Mouse (Mus musculus): ENCODE measurements around the gene Rars2. TPM values are rescaled to one million over a fixed set of nuclear protein-coding genes. Genes with fewer than 3 reads are reported as not detected.

Rars2 gene
- polyA plus RNA-seq, 1 experiment from 2014 or later, result 49.4 TPM

DNA sequence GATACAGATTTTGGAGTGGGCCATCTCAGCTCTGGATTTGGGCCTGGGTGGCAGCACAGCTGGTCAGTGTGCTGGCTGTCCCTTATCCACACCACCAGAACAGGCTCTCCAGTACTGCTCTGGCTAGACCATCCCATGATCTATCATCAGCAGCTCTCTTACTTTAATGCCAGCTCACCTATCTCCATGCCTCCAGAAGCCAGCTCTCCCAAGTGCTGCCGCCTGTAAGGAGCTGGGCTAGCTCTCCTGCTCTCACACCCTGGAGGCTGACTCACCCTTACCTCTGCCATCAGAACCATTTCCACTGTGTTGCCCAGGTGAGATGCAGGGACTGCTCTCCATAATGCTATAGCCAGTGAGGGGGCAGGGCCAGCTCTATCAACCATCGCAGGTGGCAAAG lies 46.8 kb downstream of the Rars2 start:
- no peaks in the 10 kb centered on the region for H3K4me1 ChIP-seq (ENCODE audit: control insufficient read depth, insufficient read depth, low read depth, low read length)
- peaks cover 31% of the 10 kb centered on the region for H3K36me3 ChIP-seq (ENCODE audit: control insufficient read depth, insufficient read depth, low read length)
- 94% methylated on average over 2 of the region's 2 CpGs for WGBS

GRCm38 (mm10) chr4:34661927-34662326 lies 47.2 kb downstream of the Rars2 start:
- Histone ChIP-seq H3K4me3 (ENCODE audit: low read length) (no peak overlapping the region), H3K4me2 (ENCODE audit: low read length) (no peak overlapping the region), H3K9ac (ENCODE audit: low read depth, low read length) (no peak overlapping the region), H3K36me3 (ENCODE audit: control insufficient read depth, insufficient read depth, low read length) (peaks cover 31% of the 10 kb centered on the region), H3K9me3 (ENCODE audit: control insufficient read depth, low read length) (no peaks in the 10 kb centered on the region), H3K4me1 (ENCODE audit: control insufficient read depth, insufficient read depth, low read depth, low read length) (no peaks in the 10 kb centered on the region), H3K27ac (ENCODE audit: low read depth, low read length) (no peak overlapping the region), H3K27me3 (replicated peaks; ENCODE audit: control insufficient read depth, insufficient read depth, low read length) (no peaks in the 10 kb centered on the region)
- 92% methylated on average over 6 of the region's 6 CpGs for WGBS
- no peak for ATAC-seq

More for the DNA sequence above, 46.8 kb downstream of the Rars2 start:
- Histone ChIP-seq H3K4me3 (ENCODE audit: low read length) (no peak overlapping the region), H3K27ac (ENCODE audit: low read depth, low read length) (no peak overlapping the region), H3K4me2 (ENCODE audit: low read length) (no peak overlapping the region), H3K9ac (ENCODE audit: low read depth, low read length) (no peak overlapping the region), H3K9me3 (ENCODE audit: control insufficient read depth, low read length) (no peaks in the 10 kb centered on the region), H3K27me3 (replicated peaks; ENCODE audit: control insufficient read depth, insufficient read depth, low read length) (no peaks in the 10 kb centered on the region)
- ATAC-seq, result no peak

DNA sequence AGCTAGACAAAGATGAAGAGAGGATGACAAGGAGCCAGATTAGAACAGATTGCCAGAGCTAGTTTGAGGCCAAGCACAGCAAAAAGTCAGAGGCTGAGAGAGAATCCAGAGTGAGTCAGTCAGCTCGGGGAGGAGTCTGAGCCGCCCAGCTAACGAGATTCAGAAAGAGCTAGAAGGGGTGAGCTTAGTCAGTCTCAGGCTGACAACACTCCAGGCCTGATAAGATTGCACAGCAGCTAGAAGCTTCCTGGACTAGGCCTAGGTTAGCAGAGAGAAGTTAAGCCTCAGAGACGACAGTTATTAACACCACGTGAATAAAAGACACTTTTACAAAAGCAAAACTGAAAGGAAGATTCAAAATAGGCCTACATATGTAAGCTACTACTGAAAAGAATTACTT lies 53.2 kb downstream of the Rars2 start:
- H3K27me3 ChIP-seq (replicated peaks; ENCODE audit: control insufficient read depth, insufficient read depth, low read length), result no peaks in the 10 kb centered on the region
- no peaks in the 10 kb centered on the region for H3K4me1 ChIP-seq (ENCODE audit: control insufficient read depth, insufficient read depth, low read depth, low read length)
- H3K9me3 ChIP-seq (ENCODE audit: control insufficient read depth, low read length), result no peaks in the 10 kb centered on the region
- WGBS, result 91% methylated on average over 5 of the region's 5 CpGs
- H3K4me3 ChIP-seq (ENCODE audit: low read length), result no peak overlapping the region
- H3K4me2 ChIP-seq (ENCODE audit: low read length), result no peak overlapping the region
- H3K36me3 ChIP-seq (ENCODE audit: control insufficient read depth, insufficient read depth, low read length), result peaks cover 18% of the 10 kb centered on the region
- H3K9ac ChIP-seq (ENCODE audit: low read depth, low read length), result no peak overlapping the region
- H3K27ac ChIP-seq (ENCODE audit: low read depth, low read length), result no peak overlapping the region
- ATAC-seq, result no peak

GRCm38 (mm10) chr4:34673721-34674120 lies 59.0 kb downstream of the Rars2 start:
- WGBS, result 91% methylated on average over 5 of the region's 5 CpGs
- Histone ChIP-seq H3K36me3 (ENCODE audit: control insufficient read depth, insufficient read depth, low read length) (peaks cover 8% of the 10 kb centered on the region), H3K9me3 (ENCODE audit: control insufficient read depth, low read length) (no peaks in the 10 kb centered on the region), H3K9ac (ENCODE audit: low read depth, low read length) (no peak overlapping the region), H3K27me3 (replicated peaks; ENCODE audit: control insufficient read depth, insufficient read depth, low read length) (no peaks in the 10 kb centered on the region), H3K4me3 (ENCODE audit: low read length) (no peak overlapping the region), H3K4me1 (ENCODE audit: control insufficient read depth, insufficient read depth, low read depth, low read length) (no peaks in the 10 kb centered on the region), H3K4me2 (ENCODE audit: low read length) (no peak overlapping the region), H3K27ac (ENCODE audit: low read depth, low read length) (no peak overlapping the region)
- ATAC-seq, result no peak

GRCm38 (mm10) chr4:34680530-34680929 lies 65.8 kb downstream of the Rars2 start:
- WGBS, result 87% methylated on average over 5 of the region's 5 CpGs
- H3K4me2 ChIP-seq (ENCODE audit: low read length), result no peak overlapping the region
- no peak overlapping the region for H3K9ac ChIP-seq (ENCODE audit: low read depth, low read length)
- H3K27me3 ChIP-seq (replicated peaks; ENCODE audit: control insufficient read depth, insufficient read depth, low read length), result no peaks in the 10 kb centered on the region
- no peak overlapping the region for H3K27ac ChIP-seq (ENCODE audit: low read depth, low read length)
- no peak for ATAC-seq
- peaks cover 10% of the 10 kb centered on the region; the same call in 1 of the 2 replicates for H3K36me3 ChIP-seq (ENCODE audit: control insufficient read depth, insufficient read depth, low read length)
- no peaks in the 10 kb centered on the region for H3K4me1 ChIP-seq (ENCODE audit: control insufficient read depth, insufficient read depth, low read depth, low read length)
- H3K4me3 ChIP-seq (ENCODE audit: low read length), result no peak overlapping the region
- H3K9me3 ChIP-seq (ENCODE audit: control insufficient read depth, low read length), result no peaks in the 10 kb centered on the region

DNA sequence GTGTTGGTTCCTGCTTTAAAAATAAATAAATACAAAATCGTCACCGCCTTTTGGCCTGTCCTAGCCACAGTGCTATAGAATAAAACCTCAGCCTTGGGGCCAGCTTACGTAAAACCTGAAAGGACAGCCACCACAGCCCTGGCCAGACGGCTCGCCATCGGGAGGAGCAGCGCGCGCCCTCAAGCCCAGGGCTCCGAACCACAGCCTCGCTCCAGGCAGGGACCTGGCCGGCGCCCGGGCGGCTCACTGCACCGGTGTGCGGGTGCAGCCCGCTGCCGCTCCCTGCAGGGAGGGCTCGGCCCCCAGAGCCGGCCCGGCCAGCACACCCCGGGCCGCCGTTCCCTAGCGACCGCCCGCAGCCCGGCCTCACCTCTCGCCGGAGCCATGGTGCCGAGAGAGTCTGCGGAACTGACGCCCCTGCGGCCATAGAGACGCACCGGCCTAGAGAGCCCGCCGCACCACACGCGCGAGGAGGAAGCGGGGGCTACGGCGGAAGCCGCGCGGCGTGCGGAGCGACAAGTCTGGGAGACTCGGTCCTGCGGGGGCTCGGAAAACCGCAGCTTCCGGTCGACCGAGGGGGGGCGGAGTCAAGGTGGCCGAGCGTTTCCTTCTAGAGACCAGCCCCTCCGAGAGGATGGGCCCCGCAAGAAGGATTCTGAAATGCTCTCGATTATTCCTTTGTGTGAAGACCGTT lies 72.3 kb downstream of the Rars2 start, which contains the start of gene Slc35a1:
Slc35a1 (minus strand) TSS at position 565 of the 694 bp plus-strand sequence.
- peak within 1 kb of the TSS; percentile 66 for H3K4me2 ChIP-seq (ENCODE audit: low read length)
- peak; percentile 99 for ATAC-seq
- no peaks in the 10 kb centered on the region for H3K27me3 ChIP-seq (replicated peaks; ENCODE audit: control insufficient read depth, insufficient read depth, low read length)
- H3K9me3 ChIP-seq (ENCODE audit: control insufficient read depth, low read length), result no peaks in the 10 kb centered on the region
- peak within 1 kb of the TSS; percentile 94 for H3K27ac ChIP-seq (ENCODE audit: low read depth, low read length)
- H3K4me3 ChIP-seq (ENCODE audit: low read length), result peak within 1 kb of the TSS; percentile 97
- WGBS, result under 1% methylated on average over 54 of the region's 65 CpGs
- peaks cover 7% of the 10 kb centered on the region; the same call in 1 of the 2 replicates for H3K36me3 ChIP-seq (ENCODE audit: control insufficient read depth, insufficient read depth, low read length)
- peaks cover 6% of the 10 kb centered on the region for H3K4me1 ChIP-seq (ENCODE audit: control insufficient read depth, insufficient read depth, low read depth, low read length)
- peak within 1 kb of the TSS; percentile 89 for H3K9ac ChIP-seq (ENCODE audit: low read depth, low read length)

DNA sequence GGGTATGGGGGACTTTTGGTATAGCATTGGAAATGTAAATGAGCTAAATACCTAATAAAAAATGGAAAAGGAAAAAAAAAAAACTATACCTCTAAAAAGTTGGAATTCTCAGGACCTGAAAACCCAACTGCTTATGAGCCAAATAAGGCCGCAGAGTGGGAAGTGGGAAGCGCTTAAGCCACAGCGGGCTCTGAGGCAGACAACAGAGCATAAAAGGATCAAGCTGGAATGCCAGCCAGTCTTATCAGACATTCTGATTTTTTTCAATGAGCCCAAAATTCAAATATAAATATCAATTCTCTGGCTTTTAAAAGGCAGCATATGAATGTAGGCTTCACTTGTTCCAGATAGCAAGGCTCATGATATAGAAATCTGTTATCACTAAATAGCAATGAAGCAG lies 73.3 kb downstream of the Rars2 start:
- WGBS, result 83% methylated on average over 3 of the region's 3 CpGs
- Histone ChIP-seq H3K4me2 (ENCODE audit: low read length) (peak overlapping the region; percentile 66), H3K9ac (ENCODE audit: low read depth, low read length) (no peak overlapping the region), H3K27me3 (replicated peaks; ENCODE audit: control insufficient read depth, insufficient read depth, low read length) (no peaks in the 10 kb centered on the region), H3K27ac (ENCODE audit: low read depth, low read length) (0 out of 2 replicates have a peak overlapping the region, but pooled peaks have one; percentile 40), H3K4me3 (ENCODE audit: low read length) (no peak overlapping the region; the same call in 1 of the 2 replicates), H3K4me1 (ENCODE audit: control insufficient read depth, insufficient read depth, low read depth, low read length) (peaks cover 6% of the 10 kb centered on the region), H3K36me3 (ENCODE audit: control insufficient read depth, insufficient read depth, low read length) (no peaks in the 10 kb centered on the region), H3K9me3 (ENCODE audit: control insufficient read depth, low read length) (no peaks in the 10 kb centered on the region)
- no peak for ATAC-seq

DNA sequence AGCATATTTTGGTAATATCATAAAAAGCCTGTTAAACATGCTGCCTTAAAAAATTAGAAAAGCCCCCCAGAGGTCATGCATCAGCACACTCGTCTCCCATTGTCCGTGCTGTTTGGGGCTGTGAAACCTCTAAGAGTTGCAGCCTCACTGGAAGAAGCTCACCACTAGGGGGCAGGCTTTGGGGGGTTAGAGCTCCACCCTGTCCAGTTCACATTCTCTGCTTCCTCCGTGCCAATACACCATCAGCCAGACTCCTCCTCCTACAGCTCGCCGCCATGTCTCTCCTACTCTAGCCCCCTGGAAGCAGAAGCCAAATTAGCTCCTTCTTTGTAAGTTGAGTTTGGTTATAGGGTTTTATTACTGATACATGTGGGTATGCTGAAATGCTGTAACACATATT lies 86.8 kb downstream of the Rars2 start:
- Histone ChIP-seq H3K36me3 (ENCODE audit: control insufficient read depth, insufficient read depth, low read length) (no peaks in the 10 kb centered on the region), H3K27ac (ENCODE audit: low read depth, low read length) (no peak overlapping the region), H3K4me2 (ENCODE audit: low read length) (no peak overlapping the region), H3K4me3 (ENCODE audit: low read length) (no peak overlapping the region), H3K9ac (ENCODE audit: low read depth, low read length) (no peak overlapping the region), H3K27me3 (replicated peaks; ENCODE audit: control insufficient read depth, insufficient read depth, low read length) (no peaks in the 10 kb centered on the region), H3K4me1 (ENCODE audit: control insufficient read depth, insufficient read depth, low read depth, low read length) (no peaks in the 10 kb centered on the region), H3K9me3 (ENCODE audit: control insufficient read depth, low read length) (no peaks in the 10 kb centered on the region)
- ATAC-seq, result no peak
- 44% methylated on average over 5 of the region's 5 CpGs for WGBS

- Histone ChIP-seq H3K9ac (ENCODE audit: low read depth, low read length) (no peak overlapping the region), H3K4me3 (ENCODE audit: low read length) (no peak overlapping the region), H3K9me3 (ENCODE audit: control insufficient read depth, low read length) (no peaks in the 10 kb centered on the region), H3K36me3 (ENCODE audit: control insufficient read depth, insufficient read depth, low read length) (no peaks in the 10 kb centered on the region), H3K4me1 (ENCODE audit: control insufficient read depth, insufficient read depth, low read depth, low read length) (no peaks in the 10 kb centered on the region), H3K27me3 (replicated peaks; ENCODE audit: control insufficient read depth, insufficient read depth, low read length) (no peaks in the 10 kb centered on the region), H3K27ac (ENCODE audit: low read depth, low read length) (no peak overlapping the region), H3K4me2 (ENCODE audit: low read length) (no peak overlapping the region)
- ATAC-seq, result no peak
- 97% methylated on average over 11 of the region's 11 CpGs for WGBS
Measured at GRCm38 (mm10) chr4:34702231-34702630, 87.5 kb downstream of the Rars2 start.
